Mouse (Mus musculus) liver, postnatal 0 days (tissue): Measurements from ENCODE around the gene Chdh.

Experiments used
- CTCF ChIP-seq: sonication (generic); IDR thresholded peaks from 2 replicates; pipeline ENCODE4 v1.5.1; 2016; ENCODE audit warnings: antibody characterized with exemption, low read depth
- EP300 ChIP-seq: IDR thresholded peaks from 2 replicates; pipeline ENCODE4 v1.6.1; 2016; ENCODE audit warnings: antibody characterized with exemption, low read depth, mild to moderate bottlenecking

GRCm38 (mm10) chr14:29996000-29996751 lies 12.6 kb upstream of the Chdh start:
- TF ChIP-seq CTCF (no peak), EP300 (peak; percentile 52; the same call in 1 of the 2 replicates)
